Mouse (Mus musculus): Measurements from ENCODE around the gene Znrf2.
"Not testable (repeated sequence)": the region's sequence is repeated elsewhere in the genome, so short reads cannot be mapped to it uniquely, and the experiment has no call there.

Gene Znrf2

GRCm38 (mm10) chr6:54809531-54810313, 7.0 kb upstream of the Znrf2 start:
- DNase-seq (ENCODE audit: low spot score): peak; percentile 64

GRCm38 (mm10) chr6:54810314-54810646, 6.4 kb upstream of the Znrf2 start:
- DNase-seq (ENCODE audit: low spot score): no peak

GRCm38 (mm10) chr6:54811546-54812250, 5.0 kb upstream of the Znrf2 start:
- DNase-seq (ENCODE audit: low spot score): peak; percentile 42

GRCm38 (mm10) chr6:54812276-54812675, 4.4 kb upstream of the Znrf2 start:
- peak; percentile 26 for DNase-seq (ENCODE audit: low spot score)

GRCm38 (mm10) chr6:54815428-54816130, 1.1 kb upstream of the Znrf2 start:
- no peak for DNase-seq (ENCODE audit: low spot score)

GRCm38 (mm10) chr6:54817266-54817767, 601 bp downstream of the Znrf2 start:
- DNase-seq (ENCODE audit: low spot score): peak; percentile 74

GRCm38 (mm10) chr6:54818389-54818788, 1.7 kb downstream of the Znrf2 start:
- no peak for DNase-seq (ENCODE audit: low spot score)

GRCm38 (mm10) chr6:54819272-54819671, 2.6 kb downstream of the Znrf2 start:
- no peak for DNase-seq (ENCODE audit: low spot score)

GRCm38 (mm10) chr6:54819746-54820145, 3.0 kb downstream of the Znrf2 start:
- no peak for DNase-seq (ENCODE audit: low spot score)

GRCm38 (mm10) chr6:54822348-54822747, 5.6 kb downstream of the Znrf2 start:
- no peak for DNase-seq (ENCODE audit: low spot score)

- DNase-seq (ENCODE audit: low spot score): not testable (repeated sequence)
Observed at GRCm38 (mm10) chr6:54824561-54824960, 7.8 kb downstream of the Znrf2 start.

- DNase-seq (ENCODE audit: low spot score): no peak
Observed at GRCm38 (mm10) chr6:54827481-54827880, 10.8 kb downstream of the Znrf2 start.

- no peak for DNase-seq (ENCODE audit: low spot score)
Observed at GRCm38 (mm10) chr6:54828274-54828673, 11.6 kb downstream of the Znrf2 start.

GRCm38 (mm10) chr6:54830048-54830772, 13.5 kb downstream of the Znrf2 start:
- DNase-seq (ENCODE audit: low spot score): no peak

GRCm38 (mm10) chr6:54831069-54831720, 14.5 kb downstream of the Znrf2 start:
- DNase-seq (ENCODE audit: low spot score): peak; percentile 65

GRCm38 (mm10) chr6:54833427-54833826, 16.7 kb downstream of the Znrf2 start:
- no peak for DNase-seq (ENCODE audit: low spot score)

GRCm38 (mm10) chr6:54836666-54837065, 19.9 kb downstream of the Znrf2 start:
- no peak for DNase-seq (ENCODE audit: low spot score)

GRCm38 (mm10) chr6:54841399-54841798, 24.7 kb downstream of the Znrf2 start:
- DNase-seq (ENCODE audit: low spot score): no peak

- no peak for DNase-seq (ENCODE audit: low spot score)
Observed at GRCm38 (mm10) chr6:54842041-54842440, 25.3 kb downstream of the Znrf2 start.

- no peak for DNase-seq (ENCODE audit: low spot score)
Observed at GRCm38 (mm10) chr6:54848546-54848945, 31.8 kb downstream of the Znrf2 start.

All from MN1 (cell line).